Mouse (Mus musculus) retina, postnatal 1 day (tissue): ENCODE measurements around the gene Olfr620.

Experiments
- DNase-seq: peaks from one replicate; pipeline ENCODE4 v3.0.0-alpha.2; 2012

Olfr620 gene

GRCm38 (mm10) chr7:103612434-103612833, at the start of gene Olfr620:
Gene Olfr620, minus strand, starts transcription at chr7:103612534.
- DNase-seq, result no peak

DNA sequence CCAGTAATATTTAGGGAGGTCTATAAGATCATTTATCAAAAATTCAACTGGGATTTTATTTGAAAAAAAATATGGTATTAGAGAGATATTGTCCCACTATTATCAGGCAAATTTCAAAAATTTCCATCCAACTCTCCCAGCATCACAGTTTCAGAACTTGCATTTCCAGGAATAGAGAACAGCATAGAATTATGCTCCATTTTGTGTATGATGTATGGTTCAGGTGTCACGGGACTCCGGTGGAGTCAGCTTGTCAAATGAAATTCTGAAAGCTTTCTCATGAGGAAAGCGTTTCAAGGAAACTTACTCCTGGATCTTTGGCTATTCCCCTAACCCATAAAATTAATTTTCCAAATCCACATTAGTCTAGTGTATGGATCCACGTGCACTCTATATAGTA, 31.7 kb upstream of the Olfr620 start:
- DNase-seq, result no peak

- DNase-seq, result no peak
These were observed 30.3 kb upstream of the Olfr620 start, which contains the start of gene Olfr622 for GRCm38 (mm10) chr7:103642602-103643001. Gene Olfr622, minus strand, starts transcription at chr7:103642702.

GRCm38 (mm10) chr7:103636795-103637194, 24.5 kb upstream of the Olfr620 start:
- DNase-seq, result no peak

DNA sequence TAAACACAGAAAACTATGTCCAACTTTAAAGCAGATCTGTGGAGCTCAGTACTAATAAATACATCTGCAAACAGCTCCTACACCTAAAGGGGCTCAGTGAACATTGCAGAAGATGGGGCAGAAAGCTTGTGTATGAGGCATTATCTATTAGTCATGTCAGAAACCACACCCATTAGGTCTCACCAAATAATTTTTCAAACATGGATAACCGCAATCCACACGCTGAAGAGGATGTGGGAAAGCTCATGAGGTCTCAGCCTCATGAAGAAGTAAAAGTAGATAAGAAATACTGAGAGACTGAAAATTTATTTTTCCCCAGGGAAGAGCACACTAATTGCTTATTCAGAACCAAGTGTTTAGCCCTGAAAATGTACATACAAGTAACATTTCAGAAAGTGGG, 4.9 kb downstream of the Olfr620 start:
- DNase-seq, result no peak

DNA sequence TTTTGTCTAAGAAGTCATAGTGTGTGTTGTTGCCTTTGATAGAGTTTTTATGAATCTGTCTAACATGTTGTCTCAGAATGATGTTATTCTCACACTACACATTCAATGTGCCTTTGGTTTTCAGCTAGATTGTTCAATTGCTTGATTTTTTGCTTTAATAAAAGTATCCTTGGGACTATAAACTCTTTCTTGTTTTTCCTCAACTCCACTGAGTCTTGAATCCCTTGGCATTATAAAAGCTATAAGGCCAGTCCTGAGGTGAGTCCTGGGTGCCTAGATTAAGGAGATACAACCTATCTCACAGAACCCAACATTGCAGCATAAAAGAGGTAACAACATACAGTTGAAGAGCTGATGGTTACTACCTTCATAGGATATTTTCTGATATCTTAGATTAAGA, 12.1 kb downstream of the Olfr620 start, which contains the start of gene Olfr619:
TSS of gene Olfr619 (plus strand) at position 301 of the 400 bp plus-strand sequence.
- DNase-seq, result no peak

DNA sequence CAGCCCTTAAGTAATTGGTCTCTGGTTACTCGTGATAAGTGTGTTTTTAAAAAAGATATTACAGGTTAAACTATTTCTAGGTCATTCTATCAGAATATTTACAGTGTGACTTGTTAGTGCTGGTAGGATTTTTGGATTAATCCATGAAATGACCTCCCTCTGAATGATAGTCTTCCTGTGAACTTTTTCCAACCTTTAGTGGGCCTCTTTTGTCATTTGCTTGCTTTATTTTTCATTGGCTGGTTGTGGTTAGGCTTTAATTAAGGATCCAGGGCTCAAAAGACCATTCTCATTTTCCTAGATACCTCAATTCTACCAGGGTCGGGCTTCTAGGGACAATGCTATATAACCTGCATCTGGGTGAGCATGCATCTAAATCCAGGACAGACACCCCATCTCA, 22.5 kb downstream of the Olfr620 start, which contains the start of gene Olfr618:
TSS of gene Olfr618 (plus strand) at position 301 of the 400 bp plus-strand sequence.
- DNase-seq, result no peak

- no peak for DNase-seq
These were observed 39.6 kb downstream of the Olfr620 start, which contains the start of gene Olfr617 for GRCm38 (mm10) chr7:103572761-103573160. Gene Olfr617, plus strand, starts transcription at chr7:103573061.

GRCm38 (mm10) chr7:103569043-103569442, 43.3 kb downstream of the Olfr620 start, which contains the start of gene Olfr616:
Gene Olfr616, minus strand, starts transcription at chr7:103569143.
- DNase-seq, result no peak

DNA sequence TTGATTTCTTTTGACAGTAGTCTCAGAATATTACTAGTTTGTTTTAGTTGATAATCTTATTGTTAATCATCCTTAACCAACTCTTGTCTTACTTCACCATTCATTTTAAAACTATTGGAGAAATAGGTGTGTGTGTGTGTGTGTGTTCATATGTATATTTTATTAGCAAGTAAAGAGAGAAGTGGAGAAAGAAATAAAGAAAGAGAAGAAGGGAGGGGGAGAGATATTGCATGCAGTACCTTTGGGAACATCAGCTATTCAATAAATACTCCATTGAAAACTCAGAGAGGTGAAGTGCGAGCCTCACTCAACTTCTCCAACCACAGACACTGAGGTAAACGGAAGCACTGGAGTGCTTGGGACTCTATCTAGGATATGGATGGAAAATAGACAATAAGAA, 56.6 kb downstream of the Olfr620 start, which contains the start of gene Olfr615:
TSS of gene Olfr615 (plus strand) at position 301 of the 400 bp plus-strand sequence.
- no peak for DNase-seq
